Mouse (Mus musculus) G1E (cell line): Measurements from ENCODE around the gene Srpk1.

ENCODE experiments used
- CTCF ChIP-seq: IDR thresholded peaks from 2 replicates; pipeline ENCODE4 v1.5.1; 2012; ENCODE audit warnings: low read depth, low read length, inconsistent platforms, mixed read lengths
- GATA1 ChIP-seq: IDR thresholded peaks from 2 replicates; pipeline ENCODE4 v1.6.1; 2012; ENCODE audit warnings: borderline replicate concordance, low read length, inconsistent platforms, mixed read lengths
- GATA2 ChIP-seq: IDR thresholded peaks from 2 replicates; pipeline ENCODE4 v1.6.1; 2012; ENCODE audit warnings: low read depth, low read length, inconsistent platforms, borderline replicate concordance
- TAL1 ChIP-seq: conservative IDR thresholded peaks from 2 replicates; pipeline ENCODE4 v1.6.1; 2012; ENCODE audit warnings: low read depth, low read length, inconsistent platforms, mixed read lengths

DNA sequence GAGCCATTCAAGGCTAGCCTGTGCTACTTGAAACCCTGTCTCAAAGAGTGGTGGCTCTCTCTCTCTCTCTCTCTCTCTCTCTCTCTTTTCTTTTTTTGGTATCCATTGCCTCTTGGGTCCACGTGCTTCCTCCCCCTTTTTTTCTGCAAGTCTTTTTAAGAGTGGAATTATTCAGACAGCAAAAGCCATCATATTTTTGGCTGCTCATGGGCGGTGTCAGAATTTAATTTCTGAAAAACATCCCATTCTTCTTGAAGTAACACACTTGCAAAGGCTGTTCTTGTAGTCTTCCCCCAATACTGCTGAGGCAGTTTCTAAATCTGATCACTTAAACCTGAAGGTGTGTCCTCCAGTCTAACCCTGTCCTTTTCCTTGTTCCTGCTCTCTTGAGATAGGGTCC is 4.4 kb upstream of the Srpk1 start:
- TF ChIP-seq GATA2 = no peak
- TF ChIP-seq CTCF = no peak
- TF ChIP-seq GATA1 = no peak
- TF ChIP-seq TAL1 = no peak
